Mouse (Mus musculus): Measurements from ENCODE around the gene Pik3r1. TPM values are rescaled to one million over a fixed set of nuclear protein-coding genes. Genes with fewer than 3 reads are reported as not detected.

Gene Pik3r1
- polyA plus RNA-seq (2015; fragmentation: Nextera tagmentation; extraction: Ambion mirVana), result 18.0 and 18.5 TPM in 2 replicates

DNA sequence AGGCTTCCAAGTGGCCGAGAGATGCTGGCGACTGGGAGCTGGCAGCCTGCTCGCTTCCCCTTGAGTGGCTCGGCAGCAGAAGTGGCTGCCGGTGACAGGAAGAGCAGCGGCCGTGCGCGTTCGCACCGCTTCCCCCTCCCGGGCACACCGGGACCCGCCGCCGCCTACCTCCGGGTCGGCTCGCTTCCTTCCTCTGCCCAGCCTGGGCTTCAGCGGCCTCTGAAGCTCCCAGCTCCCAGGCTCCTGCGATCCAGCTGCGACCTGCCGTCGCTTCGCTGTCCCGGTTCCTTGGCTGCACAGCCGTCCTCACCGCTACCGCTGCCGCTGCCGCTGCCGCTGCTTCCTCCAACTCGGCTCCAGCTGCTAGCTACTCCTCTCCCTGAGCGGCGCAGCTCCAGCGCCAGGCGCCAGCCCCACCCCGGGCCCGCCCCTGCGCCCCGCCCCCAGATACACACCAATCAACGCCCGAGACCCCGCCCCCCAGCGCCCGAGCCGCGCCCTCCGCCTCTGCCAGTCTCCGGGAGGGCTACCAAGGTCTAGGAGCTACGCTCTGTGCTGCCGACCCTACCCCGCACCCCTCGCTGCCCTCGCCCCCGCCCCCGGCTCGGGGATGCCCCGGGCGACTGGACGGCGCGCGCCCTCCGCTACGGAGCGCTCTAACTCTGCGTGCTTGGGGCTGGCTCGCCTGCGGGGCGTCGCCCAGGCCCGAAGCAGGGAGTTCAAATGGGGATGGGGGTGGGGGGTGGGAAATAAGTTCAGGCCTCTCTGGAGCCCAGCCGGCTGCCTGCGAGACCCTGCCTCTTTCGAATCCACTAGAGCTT is at the start of gene Pik3r1:
Pik3r1 (minus strand) TSS at position 409 of the 821 bp plus-strand sequence.
- H3K9me3 ChIP-seq (ENCODE audit: low read length), result no peaks in the 10 kb centered on the region
- no peaks in the 10 kb centered on the region for H3K36me3 ChIP-seq (replicated peaks; ENCODE audit: insufficient read depth, low read length)
- H3K27me3 ChIP-seq (ENCODE audit: insufficient read depth, low read length), result no peaks in the 10 kb centered on the region
- DNase-seq (peak; percentile 100), ATAC-seq (peak; percentile 93)
- under 1% methylated on average over 51 of the region's 76 CpGs for WGBS (ENCODE audit: insufficient replicate concordance)
- peak within 1 kb of the TSS; percentile 99 for H3K27ac ChIP-seq (ENCODE audit: low read depth)
- peak within 1 kb of the TSS; percentile 87 for H3K4me2 ChIP-seq (ENCODE audit: low read depth, low read length)
- TF ChIP-seq CTCF (IDR thresholded peaks at IDR 0.05; ENCODE audit: low read depth) (peak; percentile 13; the same call in 1 of the 2 replicates), EP300 (IDR thresholded peaks at IDR 0.05; ENCODE audit: low read depth) (no peak)
- H3K9ac ChIP-seq (replicated peaks), result peak within 1 kb of the TSS; percentile 96
- H3K4me1 ChIP-seq (ENCODE audit: insufficient read depth), result peaks cover 33% of the 10 kb centered on the region
- H3K4me3 ChIP-seq (ENCODE audit: low read depth, low read length), result peak within 1 kb of the TSS; percentile 99

DNA sequence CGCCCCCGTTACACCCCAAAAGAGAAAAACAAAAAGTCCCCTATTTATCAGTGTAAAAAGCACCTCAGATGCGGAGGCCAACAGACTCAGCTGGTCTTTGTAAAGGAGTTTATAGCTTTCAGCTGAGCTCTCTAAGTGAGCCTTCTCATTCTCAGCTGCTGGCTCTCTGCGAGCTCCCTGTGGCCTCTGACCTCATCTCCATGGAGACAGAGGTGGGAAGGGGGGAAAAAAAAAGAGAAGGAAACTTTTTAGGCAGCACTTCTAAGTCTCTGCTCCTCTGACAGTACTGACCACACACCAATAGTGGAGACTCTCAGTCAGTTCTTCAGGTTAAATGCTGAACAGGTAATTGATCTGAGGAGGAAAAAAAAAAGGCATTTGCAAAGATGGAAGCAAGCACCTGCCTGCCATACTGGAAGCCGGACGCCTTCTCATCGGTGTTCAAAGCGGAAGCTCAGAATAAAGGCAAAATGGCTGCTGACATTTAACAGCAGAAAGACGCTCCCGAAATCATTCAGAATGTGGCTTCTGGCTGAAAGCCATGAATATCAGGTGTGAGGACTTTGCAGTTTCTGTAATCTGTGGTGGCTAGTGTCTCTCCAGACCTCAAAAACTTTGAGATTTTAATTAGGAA is 45.4 kb upstream of the Pik3r1 start:
- ATAC-seq, result no peak
- no peak overlapping the region for H3K4me3 ChIP-seq (ENCODE audit: low read depth, low read length)
- no peak overlapping the region for H3K4me2 ChIP-seq (ENCODE audit: low read depth, low read length)
- H3K27me3 ChIP-seq (ENCODE audit: insufficient read depth, low read length), result no peaks in the 10 kb centered on the region
- TF ChIP-seq CTCF (IDR thresholded peaks at IDR 0.05; ENCODE audit: low read depth) (no peak), EP300 (IDR thresholded peaks at IDR 0.05; ENCODE audit: low read depth) (no peak)
- 69% methylated on average over 10 of the region's 10 CpGs for WGBS (ENCODE audit: insufficient replicate concordance)
- DNase-seq, result no peak
- no peaks in the 10 kb centered on the region for H3K36me3 ChIP-seq (replicated peaks; ENCODE audit: insufficient read depth, low read length)
- H3K4me1 ChIP-seq (ENCODE audit: insufficient read depth), result no peaks in the 10 kb centered on the region
- H3K9ac ChIP-seq (replicated peaks), result no peak overlapping the region
- H3K27ac ChIP-seq (ENCODE audit: low read depth), result no peak overlapping the region
- no peaks in the 10 kb centered on the region for H3K9me3 ChIP-seq (ENCODE audit: low read length)

DNA sequence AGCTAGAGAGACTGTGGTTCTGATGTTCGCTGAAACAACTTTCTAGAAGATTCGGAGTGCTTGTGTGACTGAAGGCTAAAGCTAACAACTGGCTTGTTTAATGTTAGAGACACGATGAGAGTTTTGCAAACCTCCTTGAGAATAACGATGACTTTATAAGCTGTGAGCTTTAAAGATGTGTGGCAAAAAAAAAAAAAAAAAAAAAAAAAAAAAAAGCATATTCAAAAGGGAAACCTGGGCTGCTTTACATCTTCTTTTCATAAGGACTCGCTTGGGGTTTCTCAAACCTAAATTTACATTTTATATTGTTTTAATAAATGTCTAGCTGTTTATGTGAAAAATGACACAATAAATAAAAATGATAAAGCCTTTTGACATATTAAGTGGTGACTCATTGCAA is 44.3 kb upstream of the Pik3r1 start:
- H3K27me3 ChIP-seq (ENCODE audit: insufficient read depth, low read length), result no peaks in the 10 kb centered on the region
- 69% methylated on average over 5 of the region's 5 CpGs for WGBS (ENCODE audit: insufficient replicate concordance)
- no peak overlapping the region for H3K9ac ChIP-seq (replicated peaks)
- no peak overlapping the region for H3K27ac ChIP-seq (ENCODE audit: low read depth)
- TF ChIP-seq EP300 (IDR thresholded peaks at IDR 0.05; ENCODE audit: low read depth) (no peak), CTCF (IDR thresholded peaks at IDR 0.05; ENCODE audit: low read depth) (no peak)
- no peaks in the 10 kb centered on the region for H3K4me1 ChIP-seq (ENCODE audit: insufficient read depth)
- no peak overlapping the region for H3K4me2 ChIP-seq (ENCODE audit: low read depth, low read length)
- H3K4me3 ChIP-seq (ENCODE audit: low read depth, low read length), result no peak overlapping the region
- no peak for DNase-seq
- no peaks in the 10 kb centered on the region for H3K9me3 ChIP-seq (ENCODE audit: low read length)
- no peaks in the 10 kb centered on the region for H3K36me3 ChIP-seq (replicated peaks; ENCODE audit: insufficient read depth, low read length)
- no peak for ATAC-seq

DNA sequence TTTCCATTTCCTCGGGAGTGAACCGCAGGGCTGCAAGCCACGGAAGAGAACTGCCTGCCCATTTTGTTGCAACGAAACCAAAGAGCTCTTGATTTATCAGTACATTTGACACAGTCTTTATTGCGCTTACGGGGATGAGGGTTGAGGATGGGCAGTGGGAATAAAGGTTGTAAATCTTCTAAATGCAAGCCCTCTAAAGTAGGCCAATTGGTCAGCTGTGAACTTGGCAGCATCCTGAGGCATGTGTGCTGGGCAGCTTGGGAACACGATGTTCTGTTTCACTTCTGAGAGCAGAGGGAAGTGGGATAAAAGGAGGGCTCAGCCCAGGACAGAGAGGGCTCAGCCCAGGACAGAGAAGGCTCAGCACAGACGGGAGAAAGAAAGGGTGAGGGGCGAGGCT is 43.9 kb upstream of the Pik3r1 start:
- Histone ChIP-seq H3K9me3 (ENCODE audit: low read length) (no peaks in the 10 kb centered on the region), H3K27me3 (ENCODE audit: insufficient read depth, low read length) (no peaks in the 10 kb centered on the region), H3K36me3 (replicated peaks; ENCODE audit: insufficient read depth, low read length) (no peaks in the 10 kb centered on the region), H3K4me2 (ENCODE audit: low read depth, low read length) (no peak overlapping the region), H3K9ac (replicated peaks) (no peak overlapping the region), H3K27ac (ENCODE audit: low read depth) (no peak overlapping the region), H3K4me1 (ENCODE audit: insufficient read depth) (no peaks in the 10 kb centered on the region), H3K4me3 (ENCODE audit: low read depth, low read length) (no peak overlapping the region)
- 45% methylated on average over 9 of the region's 9 CpGs for WGBS (ENCODE audit: insufficient replicate concordance)
- TF ChIP-seq CTCF (IDR thresholded peaks at IDR 0.05; ENCODE audit: low read depth) (no peak), EP300 (IDR thresholded peaks at IDR 0.05; ENCODE audit: low read depth) (peak; percentile 31)
- no peak for DNase-seq
- ATAC-seq, result no peak

DNA sequence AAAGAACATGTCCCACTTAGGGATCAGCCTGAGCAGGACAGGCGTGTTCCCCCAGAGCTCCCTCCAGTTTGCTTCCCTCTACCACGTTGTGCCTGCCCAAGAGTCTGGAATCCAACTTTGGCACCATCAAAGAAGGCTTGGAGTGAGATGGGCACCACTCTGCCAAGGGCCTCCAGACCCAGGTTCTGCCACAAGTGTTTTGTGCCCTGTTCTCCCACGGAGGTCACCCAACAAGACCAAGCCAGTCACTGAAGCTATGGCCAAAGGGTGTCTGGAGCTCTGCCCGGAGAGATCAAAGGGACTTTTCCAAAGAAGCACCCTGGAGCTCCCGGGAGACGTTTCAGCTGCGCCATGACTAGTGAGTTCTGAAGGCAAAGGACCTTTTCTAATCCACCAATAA is 42.6 kb upstream of the Pik3r1 start:
- no peak overlapping the region for H3K27ac ChIP-seq (ENCODE audit: low read depth)
- WGBS (ENCODE audit: insufficient replicate concordance), result 80% methylated on average over 7 of the region's 7 CpGs
- H3K27me3 ChIP-seq (ENCODE audit: insufficient read depth, low read length), result no peaks in the 10 kb centered on the region
- no peak overlapping the region for H3K4me2 ChIP-seq (ENCODE audit: low read depth, low read length)
- no peaks in the 10 kb centered on the region for H3K4me1 ChIP-seq (ENCODE audit: insufficient read depth)
- no peak overlapping the region for H3K9ac ChIP-seq (replicated peaks)
- H3K36me3 ChIP-seq (replicated peaks; ENCODE audit: insufficient read depth, low read length), result no peaks in the 10 kb centered on the region
- no peak for TF ChIP-seq EP300 (IDR thresholded peaks at IDR 0.05; ENCODE audit: low read depth)
- no peak for TF ChIP-seq CTCF (IDR thresholded peaks at IDR 0.05; ENCODE audit: low read depth)
- no peak for ATAC-seq
- no peaks in the 10 kb centered on the region for H3K9me3 ChIP-seq (ENCODE audit: low read length)
- no peak for DNase-seq
- H3K4me3 ChIP-seq (ENCODE audit: low read depth, low read length), result no peak overlapping the region

DNA sequence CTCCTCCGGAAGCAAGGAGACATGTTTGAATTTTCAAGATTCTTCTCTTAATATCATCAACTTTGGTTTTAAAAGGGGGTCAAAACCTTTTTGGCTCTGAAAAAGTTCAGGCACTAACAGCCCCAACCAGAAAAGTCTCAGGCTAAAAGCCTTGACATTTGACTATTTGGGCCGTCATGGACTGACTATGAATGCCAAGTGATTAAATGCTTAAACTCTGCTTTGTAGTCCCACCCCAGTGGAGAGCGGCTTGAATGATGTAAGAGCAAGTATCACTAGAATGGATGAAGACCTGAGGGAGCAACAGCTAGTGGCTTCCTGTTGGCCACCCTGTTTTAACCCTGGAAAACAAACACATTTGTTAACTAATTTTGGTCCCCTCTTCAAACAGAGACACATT is 41.8 kb upstream of the Pik3r1 start:
- Histone ChIP-seq H3K4me2 (ENCODE audit: low read depth, low read length) (no peak overlapping the region), H3K9ac (replicated peaks) (no peak overlapping the region), H3K4me3 (ENCODE audit: low read depth, low read length) (no peak overlapping the region), H3K4me1 (ENCODE audit: insufficient read depth) (no peaks in the 10 kb centered on the region), H3K36me3 (replicated peaks; ENCODE audit: insufficient read depth, low read length) (no peaks in the 10 kb centered on the region), H3K9me3 (ENCODE audit: low read length) (no peaks in the 10 kb centered on the region), H3K27ac (ENCODE audit: low read depth) (no peak overlapping the region), H3K27me3 (ENCODE audit: insufficient read depth, low read length) (no peaks in the 10 kb centered on the region)
- 77% methylated on average over 3 of the region's 3 CpGs for WGBS (ENCODE audit: insufficient replicate concordance)
- no peak for TF ChIP-seq CTCF (IDR thresholded peaks at IDR 0.05; ENCODE audit: low read depth)
- TF ChIP-seq EP300 (IDR thresholded peaks at IDR 0.05; ENCODE audit: low read depth), result no peak
- no peak for DNase-seq
- no peak for ATAC-seq

Measured in liver, postnatal 0 days (tissue).